Mouse (Mus musculus) G1E-ER4 (cell line): ENCODE measurements around the gene Tmprss9. TPM values are rescaled to one million over a fixed set of nuclear protein-coding genes. Genes with fewer than 3 reads are reported as not detected.

Experiments used
- GATA1 ChIP-seq: IDR thresholded peaks from one replicate; pipeline ENCODE4 v1.8.0; 2012; ENCODE audit warnings: low read length, inconsistent platforms
- polyA plus RNA-seq: library from polyadenylated mRNA; stranded (reverse); fragments of >175 nt; gene quantifications from 2 replicates; pipeline ENCODE4 v1.2.3, GENCODE M21; 2012

Gene Tmprss9
- polyA plus RNA-seq: 0.02 and 0.04 TPM in 2 replicates

DNA sequence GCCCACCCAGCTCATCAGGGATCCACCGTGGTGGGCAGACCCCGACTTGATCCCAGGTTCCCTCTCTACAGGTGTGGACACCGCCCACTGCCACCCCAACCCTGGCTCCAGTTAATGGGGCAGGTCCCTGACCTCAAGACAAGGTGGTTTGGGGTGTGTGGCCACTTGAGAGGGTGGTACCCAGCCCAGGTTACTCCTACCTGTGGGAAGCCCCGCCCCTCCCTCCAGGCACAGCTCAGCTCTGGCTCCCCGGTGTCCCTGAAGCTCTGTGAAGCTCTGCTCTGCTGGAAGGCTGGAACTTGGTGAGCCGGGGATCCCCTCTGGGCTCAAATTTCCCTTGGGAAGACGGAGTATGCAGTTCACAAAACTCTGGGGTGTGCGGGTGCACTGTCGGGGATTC lies at the start of gene Tmprss9:
Gene Tmprss9 (plus strand): TSS at position 268 of the 400 bp plus-strand sequence.
- TF ChIP-seq GATA1: no peak

DNA sequence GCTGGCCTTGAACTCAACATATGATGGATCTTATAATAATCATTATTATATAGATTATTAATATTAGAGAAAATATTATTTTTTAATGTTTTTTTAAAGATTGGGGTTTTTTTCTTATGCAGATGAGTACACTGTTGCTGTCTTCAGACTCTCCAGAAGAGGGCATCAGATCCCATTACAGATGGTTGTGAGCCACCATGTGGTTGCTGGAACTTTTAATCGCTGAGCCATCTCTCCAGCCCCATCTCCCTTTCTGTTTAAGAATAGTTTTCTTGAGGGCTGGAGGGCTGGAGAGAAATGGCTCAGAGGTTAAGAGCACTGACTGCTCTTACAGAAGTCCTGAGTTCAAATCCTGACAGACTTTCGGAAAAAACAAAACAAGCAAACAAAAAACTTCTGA lies 49.7 kb upstream of the Tmprss9 start:
- TF ChIP-seq GATA1: no peak

DNA sequence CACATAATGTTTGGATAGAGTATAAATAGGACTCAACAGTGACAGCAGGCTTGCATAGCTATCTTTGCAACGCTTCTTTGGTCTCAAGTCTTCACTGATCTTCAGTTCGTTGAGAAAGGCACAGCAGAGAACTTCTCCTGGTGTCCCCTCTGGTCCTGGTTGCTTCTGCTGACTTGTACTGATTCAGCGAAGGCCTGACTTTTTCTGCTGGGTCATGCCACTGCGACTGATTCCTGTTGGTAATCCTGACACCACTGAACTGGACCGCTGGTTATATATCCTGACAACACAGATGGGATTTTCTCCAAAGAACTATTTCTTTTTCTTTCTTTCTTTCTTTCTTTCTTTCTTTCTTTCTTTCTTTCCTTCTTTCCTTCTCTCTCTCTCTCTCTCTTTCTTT lies 49.1 kb upstream of the Tmprss9 start:
- TF ChIP-seq GATA1: no peak

DNA sequence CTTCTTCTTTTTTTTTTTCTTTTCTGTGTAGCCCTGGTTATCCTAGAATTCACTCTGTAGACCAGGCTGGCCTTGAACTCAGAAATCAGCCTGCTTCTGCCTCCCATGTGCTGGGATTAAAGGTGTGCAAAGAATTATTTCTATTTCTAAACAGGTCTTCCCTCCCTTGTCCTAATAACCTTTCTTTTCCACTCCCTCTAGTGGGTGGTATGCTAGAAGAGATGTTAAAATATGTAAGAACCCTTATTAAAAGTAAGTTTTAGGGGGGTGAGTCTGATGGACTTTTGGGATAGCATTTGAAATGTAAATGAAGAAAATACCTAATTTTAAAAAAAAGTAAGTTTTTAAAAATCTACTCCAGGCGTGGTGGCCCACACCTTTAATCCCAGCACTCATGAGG lies 48.3 kb upstream of the Tmprss9 start:
- TF ChIP-seq GATA1: no peak

DNA sequence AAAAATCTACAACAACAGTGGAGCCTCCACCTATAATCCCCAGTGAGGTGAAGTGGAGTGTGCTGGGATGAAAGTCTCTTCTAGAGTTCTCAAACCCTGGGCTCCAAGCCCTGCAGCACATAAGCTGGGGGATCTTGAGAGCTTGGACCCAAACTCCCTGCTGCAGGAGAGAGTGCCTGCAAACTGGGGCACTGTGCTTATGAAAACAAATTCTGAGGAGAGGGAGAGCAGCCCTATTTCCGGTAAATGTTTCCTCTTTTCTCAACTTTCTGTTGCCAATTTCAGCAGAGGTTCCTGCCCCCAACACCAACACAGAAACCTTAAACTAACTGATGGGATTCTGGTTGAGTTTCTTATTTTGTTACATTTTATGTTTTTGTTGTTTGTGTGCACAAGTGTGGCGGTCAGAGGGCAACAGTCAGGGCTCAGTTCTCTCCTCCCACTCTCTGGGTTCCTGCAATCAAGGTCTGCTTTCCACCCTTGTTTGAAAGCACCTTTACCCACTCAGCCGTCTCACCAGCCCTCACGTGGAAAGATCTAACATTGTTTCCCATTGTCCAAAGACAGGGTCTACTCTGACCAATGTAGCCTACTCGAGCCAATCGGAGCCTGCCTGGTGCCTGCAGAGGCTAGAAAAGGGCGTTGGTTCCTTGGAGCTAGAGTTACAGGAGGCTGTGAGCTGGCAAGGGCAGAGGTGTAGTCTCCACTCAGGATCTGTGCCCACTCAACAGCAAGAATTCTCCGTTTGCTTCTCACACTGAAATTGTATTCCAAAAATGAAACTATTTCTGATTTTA lies 47.6 kb upstream of the Tmprss9 start:
- no peak for TF ChIP-seq GATA1

DNA sequence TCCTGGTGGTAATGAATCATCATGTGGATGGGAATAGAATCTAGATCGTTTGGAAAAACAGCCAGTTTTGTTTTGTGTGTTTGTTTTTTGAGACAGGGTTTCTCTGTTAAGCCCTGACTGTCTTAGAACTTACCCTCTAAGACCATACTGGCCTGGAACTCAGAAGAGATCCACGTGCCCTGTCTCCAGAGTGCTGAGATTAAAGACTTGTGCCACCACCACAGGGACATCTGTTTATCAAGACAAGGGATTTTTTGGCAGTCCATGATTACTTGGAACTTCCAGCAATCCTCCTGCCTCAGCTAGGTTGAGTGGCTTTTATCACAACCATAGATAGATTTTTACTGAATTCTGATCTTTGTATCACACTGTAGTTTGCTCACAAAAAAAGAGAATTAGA lies 46.8 kb upstream of the Tmprss9 start:
- no peak for TF ChIP-seq GATA1

DNA sequence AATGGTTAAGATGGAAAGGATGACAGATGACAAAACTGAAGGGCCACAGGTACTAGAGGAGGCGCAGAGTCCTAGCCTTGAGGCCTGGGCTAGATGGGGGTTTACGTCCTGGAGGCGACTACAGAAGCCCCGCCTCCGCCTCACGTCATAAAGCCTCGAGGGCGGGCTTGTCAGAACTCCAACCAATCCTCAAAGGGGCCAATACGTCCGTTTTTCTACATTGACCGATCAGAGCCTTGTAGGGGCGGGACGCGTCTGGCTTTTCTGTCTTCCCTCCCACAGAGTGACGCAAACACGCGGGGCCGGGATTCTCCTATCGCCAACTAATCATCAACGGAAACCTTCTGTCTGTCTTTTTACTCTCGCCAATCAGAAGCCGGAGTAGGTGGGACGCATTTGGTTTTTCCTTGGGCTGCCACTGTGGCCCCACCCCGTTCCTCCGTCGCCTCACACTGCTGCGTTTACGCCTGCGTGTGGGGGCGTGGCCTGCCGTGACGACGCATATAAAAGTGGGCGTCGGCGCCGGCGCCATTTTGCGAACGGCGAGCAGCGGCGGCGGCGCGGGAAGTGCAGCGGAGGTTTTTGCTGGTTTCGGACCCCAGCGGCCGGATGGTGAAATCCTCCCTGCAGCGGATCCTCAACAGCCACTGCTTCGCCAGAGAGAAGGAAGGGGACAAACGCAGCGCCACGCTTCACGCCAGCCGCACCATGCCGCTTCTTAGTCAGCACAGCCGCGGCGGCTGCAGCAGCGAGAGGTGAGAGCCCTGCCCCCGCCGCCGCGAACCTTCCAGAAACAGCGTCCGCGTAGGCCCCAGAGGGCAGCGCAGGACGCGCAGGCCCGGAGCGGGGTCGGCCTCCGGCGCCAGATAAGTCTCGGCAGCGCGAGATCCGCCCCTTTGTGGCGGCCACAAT lies 45.2 kb upstream of the Tmprss9 start, which contains the start of gene Oaz1:
Gene Oaz1 (plus strand): TSS at position 506 of the 912 bp plus-strand sequence.
- no peak for TF ChIP-seq GATA1

DNA sequence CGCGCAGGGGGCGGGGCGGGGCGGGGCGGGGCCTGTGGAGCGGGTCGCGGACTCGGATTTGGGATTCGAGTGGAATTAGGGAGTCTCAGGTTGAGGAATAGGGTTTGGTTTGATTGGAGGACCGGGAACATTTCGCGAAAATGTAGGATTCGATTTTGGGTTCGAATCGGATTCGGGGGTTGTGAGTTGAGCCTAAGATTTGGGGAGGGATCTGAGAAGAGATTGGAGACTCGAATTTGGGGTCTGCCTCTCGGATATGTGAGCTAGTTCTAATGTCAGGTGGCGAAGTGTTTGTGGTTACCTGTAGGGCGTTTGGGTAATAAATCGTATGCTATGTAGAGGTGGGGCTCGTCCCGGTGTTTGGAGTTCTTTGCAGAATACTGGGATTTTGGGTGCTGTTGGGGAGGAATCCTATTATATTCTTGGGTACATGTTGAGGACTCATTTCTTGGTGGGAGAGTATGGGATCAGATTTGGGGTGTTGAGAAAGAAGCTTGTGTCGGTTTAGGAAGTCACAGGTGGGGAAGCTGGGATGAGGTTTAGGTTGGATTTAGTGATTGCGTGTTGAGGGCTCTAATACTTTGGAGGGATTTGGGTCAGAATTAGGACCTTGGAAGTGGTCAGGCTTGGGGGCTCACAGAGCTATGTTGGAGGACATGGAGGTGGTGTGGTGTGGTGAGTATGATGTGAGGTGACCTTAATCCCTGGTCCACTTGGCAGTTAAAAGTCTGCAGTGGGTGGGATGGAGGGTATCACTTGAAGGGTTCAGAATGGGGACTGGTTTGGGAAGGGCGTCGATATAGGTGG lies 44.4 kb upstream of the Tmprss9 start:
- TF ChIP-seq GATA1: no peak

DNA sequence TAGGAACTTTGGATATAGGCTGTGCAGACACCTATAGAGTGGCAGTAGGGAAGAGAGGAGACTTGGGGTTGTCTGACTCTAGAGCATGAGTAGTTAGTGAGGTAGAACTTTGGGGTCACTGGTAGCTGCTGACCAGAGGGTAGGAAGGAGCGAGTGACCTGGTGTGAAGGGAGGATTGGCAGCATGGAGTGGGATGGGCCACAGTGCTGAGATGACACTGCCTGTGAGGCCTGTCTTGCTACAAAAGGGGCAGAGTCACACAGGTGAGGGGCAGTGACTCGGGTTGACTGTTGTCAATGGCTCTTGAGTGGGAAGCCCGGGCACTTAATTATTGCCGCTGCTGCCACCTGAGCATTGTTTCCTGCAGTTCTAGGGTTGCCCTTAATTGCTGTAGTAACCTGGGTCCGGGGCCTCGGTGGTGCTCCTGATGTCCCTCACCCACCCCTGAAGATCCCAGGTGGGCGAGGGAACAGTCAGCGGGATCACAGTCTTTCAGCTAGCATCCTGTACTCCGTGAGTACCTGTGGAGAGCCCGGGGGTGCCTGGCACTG lies 43.7 kb upstream of the Tmprss9 start:
- TF ChIP-seq GATA1: no peak

DNA sequence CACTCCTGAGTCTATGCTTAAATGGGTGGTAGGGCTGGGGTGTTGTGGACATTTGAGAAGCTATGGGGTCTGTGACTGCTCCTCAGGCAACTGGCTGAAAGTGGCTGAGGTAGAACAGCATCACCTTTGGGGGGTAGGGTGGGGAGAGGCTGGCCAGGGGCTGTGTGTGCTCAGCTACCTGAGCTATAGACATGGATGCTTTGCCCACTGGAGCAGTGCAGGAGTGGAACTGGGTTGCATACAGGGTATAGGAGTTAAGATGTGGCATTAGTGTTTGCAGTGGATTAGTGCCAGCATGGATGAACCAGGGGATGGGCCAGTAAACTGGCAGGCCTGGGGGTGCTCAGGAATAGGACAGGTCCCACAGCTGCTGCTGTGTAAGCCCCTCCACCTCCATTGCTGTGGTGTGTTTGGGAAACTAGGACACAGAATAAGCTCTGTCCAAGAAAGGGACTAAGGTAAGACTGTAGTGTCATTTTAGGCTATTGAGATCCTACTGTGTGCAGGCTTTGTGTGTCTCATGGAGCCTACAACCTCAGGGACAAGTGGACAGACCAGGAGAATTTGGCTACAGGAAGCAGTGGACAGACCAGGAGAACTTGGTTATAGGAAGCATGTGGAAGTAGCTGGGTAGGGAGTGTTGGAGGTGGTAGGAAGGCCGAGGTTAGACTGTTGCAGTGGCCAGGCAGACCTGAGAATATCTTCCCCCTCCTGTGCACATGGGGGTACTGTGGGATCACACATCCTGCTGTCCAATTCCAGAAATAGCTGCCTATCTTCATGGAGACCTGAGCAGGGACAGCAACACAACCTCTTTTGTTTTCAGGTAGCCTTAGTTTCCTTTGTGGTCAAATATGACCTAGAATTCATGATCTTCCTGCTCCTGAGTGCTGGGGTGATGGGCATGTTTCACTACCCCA lies 42.0 kb upstream of the Tmprss9 start:
- TF ChIP-seq GATA1: no peak

DNA sequence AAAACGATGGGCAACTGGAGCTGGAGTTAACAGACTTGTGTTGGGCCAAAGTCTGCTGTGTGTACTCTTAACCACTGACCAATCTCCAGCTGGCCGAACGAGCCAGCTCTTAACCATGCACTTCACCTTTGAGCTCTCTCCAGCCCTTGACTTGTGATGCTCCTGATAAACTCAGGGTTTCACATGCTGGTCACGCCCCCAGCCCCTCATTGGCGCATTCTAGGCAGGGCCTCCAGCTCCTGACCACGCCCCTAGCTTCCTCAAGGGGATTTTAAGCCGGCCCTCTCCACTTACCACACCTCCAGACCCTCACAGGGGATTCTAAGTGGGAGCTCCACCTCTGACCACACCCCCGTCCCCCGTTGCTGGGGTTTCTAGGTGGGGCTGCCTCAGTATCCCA lies 40.5 kb upstream of the Tmprss9 start:
- TF ChIP-seq GATA1: no peak

DNA sequence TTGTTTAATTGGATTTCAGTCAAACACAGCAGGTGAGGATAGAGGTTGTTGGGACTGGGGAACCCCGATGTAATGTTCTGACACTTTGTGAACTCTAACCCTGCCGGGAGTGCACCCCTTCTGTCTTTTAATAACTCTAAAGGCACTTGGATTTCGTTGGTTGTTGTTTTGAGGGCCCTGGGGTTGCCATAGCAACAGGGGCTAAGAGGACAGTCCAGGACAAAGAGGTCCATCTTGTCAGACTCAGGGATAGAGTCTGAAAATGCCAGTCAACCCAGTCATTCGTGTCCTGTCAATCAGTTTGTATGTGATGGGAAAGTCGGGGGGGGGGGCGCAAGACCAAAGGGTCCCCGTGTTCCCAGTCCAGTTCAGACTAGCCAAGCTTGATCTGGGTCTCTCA lies 38.8 kb upstream of the Tmprss9 start:
- no peak for TF ChIP-seq GATA1

DNA sequence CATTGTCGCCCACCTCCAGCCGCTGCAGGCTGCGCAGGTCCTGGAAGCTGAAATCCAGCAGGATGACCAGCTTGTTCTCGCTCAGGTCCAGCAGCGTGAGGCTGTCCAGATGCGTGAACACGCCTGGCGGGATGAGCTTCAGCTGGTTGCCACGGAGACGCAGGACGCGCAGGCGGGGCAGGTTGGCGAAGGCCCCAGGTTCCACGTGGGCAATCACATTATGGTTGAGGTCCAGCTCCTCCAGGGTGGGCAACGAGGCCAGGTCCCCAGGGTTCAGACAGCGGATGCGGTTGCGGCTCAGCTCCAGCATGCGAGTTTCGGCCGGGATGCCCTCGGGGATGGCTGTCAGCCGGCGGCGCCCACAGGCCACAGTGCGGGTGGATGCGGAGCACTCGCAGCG lies 36.0 kb upstream of the Tmprss9 start:
- TF ChIP-seq GATA1: no peak

DNA sequence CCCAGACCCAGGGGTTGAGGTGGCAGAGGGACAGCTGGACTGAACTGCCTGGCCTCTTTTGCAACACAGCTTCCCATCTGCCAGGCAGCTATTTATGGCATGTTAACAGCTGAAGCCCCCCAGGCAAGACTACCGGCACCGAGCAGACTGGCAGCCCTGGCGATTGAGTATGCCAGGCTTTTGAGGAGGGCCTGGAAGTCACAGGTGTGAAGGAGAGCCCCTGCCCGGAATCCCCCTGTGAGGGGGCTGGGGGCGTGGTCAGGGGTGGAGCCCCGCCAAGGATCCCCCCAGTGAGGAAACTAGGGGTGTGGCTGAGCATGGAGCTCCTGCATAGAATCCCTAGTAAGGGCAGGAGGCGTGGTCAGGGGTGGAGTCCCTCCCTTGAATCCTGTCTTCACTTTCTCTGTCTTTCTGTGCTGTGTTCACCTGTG lies 34.7 kb upstream of the Tmprss9 start:
- TF ChIP-seq GATA1: no peak

DNA sequence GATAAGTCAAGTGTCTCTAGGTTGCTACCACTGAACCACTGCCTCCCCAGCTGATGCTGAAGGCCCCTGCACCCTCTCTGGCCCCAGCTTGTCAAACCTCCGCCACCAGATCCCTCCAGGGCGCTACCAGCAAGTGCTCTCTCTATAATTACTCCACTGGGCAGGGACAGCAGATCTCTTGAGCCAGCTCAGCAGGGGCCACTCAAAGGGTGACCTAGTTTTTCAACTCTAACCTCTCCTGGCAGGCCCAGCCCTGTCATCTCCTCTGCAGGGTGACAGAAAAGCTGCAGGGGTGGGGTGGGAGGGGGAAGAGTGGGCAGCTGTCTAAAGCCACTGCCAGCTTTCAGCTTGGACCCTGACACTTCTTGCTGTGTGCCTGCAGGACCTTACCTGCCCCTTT lies 33.8 kb upstream of the Tmprss9 start:
- TF ChIP-seq GATA1: no peak
